Mouse (Mus musculus): ENCODE data around the gene Gm10719.
"Not testable (repeated sequence)": the region's sequence is repeated elsewhere in the genome, so short reads cannot be mapped to it uniquely, and the experiment has no call there.

Gene Gm10719

DNA sequence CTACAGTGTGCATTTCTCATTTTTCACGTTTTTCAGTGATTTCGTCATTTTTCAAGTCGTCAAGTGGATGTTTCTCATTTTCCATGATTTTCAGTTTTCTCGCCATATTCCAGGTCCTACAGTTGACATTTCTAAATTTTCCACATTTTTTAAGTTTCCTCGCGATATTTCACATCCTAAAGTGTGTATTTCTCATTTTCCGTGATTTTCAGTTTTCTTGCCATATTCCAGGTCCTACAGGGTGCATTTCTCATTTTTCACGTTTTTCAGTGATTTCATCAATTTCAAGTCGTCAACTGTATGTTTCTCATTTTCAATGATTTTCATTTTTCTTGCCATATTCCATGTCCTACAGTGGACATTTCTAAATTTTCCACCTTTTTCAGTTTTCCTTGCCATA is at the start of gene Gm10719:
Gm10719 (plus strand) TSS at position 301 of the 400 bp plus-strand sequence.
- not testable (repeated sequence) for DNase-seq

DNA sequence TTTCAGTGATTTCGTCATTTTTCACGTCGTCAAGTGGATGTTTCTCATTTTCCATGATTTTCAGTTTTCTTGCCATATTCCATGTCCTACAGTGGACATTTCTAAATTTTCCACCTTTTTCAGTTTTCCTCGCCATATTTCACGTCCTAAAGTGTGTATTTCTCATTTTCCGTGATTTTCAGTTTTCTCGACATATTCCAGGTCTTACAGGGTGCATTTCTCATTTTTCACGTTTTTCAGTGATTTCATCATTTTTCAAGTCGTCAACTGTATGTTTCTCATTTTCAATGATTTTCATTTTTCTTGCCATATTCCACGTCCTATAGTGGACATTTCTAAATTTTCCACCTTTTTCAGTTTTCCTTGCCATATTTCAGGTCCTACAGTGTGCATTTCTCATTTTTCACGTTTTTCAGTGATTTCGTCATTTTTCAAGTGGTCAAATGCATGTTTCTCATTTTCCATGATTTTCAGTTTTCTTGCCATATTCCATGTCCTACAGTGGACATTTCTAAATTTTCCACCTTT is 16.7 kb upstream of the Gm10719 start, which contains the start of gene Gm10722:
Gm10722 (plus strand) TSS at position 478 of the 528 bp plus-strand sequence.
- DNase-seq = not testable (repeated sequence)

- peak in 1 of 2 experiments; percentile 16 for DNase-seq
Measured at GRCm38 (mm10) chr9:3001006-3001405, 16.2 kb upstream of the Gm10719 start.

DNA sequence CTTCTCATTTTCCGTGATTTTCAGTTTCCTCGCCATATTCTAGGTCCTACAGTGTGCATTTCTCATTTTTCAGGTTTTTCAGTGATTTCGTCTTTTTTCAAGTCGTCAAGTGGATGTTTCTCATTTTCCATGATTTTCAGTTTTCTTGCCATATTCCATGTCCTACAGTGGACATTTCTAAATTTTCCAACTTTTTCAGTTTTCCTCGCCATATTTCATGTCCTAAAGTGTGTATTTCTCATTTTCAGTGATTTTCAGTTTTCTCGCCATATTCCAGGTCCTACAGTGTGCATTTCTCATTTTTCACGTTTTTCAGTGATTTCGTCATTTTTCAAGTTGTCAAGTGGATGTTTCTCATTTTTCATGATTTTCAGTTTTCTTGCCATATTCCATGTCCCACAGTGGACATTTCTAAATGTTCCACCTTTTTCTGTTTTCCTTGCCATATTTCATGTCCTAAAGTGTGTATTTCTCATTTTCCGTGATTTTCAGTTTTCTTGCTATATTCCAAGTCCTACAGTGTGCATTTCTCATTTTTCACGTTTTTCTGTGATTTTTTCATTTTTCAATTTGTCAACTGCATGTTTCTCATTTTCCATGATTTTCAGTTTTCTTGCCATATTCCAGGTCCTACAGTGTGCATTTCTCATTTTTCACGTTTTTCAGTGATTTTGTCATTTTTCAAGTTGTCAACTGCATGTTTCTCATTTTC is 15.1 kb upstream of the Gm10719 start:
- DNase-seq = peak; percentile 98 to 99

DNA sequence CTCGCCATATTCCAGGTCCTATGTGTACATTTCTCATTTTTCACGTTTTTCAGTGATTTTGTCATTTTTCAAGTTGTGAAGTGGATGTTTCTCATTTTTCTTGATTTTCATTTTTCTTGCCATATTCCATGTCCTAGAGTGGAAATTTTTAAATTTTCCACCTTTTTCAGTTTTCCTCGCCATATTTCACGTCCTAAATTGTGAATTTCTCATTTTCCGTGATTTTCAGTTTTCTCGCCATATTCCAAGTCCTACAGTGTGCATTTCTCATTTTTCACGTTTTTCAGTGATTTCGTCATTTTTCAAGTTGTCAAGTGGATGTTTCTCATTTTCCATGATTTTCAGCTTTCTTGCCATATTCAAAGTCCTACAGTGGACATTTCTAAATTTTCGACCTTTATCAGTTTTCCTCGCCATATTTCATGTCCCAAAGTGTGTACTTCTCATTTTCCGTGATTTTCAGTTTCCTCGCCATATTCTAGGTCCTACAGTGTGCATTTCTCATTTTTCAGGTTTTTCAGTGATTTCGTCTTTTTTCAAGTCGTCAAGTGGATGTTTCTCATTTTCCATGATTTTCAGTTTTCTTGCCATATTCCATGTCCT is 14.3 kb upstream of the Gm10719 start, which contains the start of gene Gm11168:
Gm11168 (plus strand) TSS at position 553 of the 603 bp plus-strand sequence.
- peak in 1 of 2 experiments; percentile 9 for DNase-seq

DNA sequence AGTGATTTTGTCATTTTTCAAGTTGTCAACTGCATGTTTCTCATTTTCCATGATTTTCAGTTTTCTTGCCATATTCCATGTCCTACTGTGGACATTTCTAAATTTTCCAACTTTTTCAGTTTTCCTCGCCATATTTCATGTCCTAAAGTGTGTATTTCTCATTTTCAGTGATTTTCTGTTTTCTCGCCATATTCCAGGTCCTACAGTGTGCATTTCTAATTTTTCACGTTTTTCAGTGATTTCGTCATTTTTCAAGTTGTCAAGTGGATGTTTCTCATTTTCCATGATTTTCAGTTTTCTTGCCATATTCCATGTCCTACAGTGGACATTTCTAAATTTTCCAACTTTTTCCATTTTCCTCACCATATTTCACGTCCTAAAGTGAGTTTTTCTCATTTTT is 11.0 kb upstream of the Gm10719 start:
- not testable (repeated sequence) for DNase-seq

DNA sequence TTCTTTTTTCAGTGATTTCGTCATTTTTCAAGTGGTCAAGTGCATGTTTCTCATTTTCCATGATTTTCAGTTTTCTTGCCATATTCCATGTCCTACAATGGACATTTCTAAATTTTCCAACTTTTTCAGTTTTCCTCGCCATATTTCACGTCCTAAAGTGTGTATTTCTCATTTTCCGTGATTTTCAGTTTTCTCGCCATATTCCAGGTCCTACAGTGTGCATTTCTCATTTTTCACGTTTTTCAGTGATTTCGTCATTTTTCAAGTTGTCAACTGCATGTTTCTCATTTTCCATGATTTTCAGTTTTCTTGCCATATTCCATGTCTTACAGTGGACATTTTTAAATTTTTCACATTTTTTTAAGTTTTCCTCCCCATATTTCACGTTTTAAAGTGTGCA is 10.6 kb upstream of the Gm10719 start:
- DNase-seq = peak; percentile 54 to 78

DNA sequence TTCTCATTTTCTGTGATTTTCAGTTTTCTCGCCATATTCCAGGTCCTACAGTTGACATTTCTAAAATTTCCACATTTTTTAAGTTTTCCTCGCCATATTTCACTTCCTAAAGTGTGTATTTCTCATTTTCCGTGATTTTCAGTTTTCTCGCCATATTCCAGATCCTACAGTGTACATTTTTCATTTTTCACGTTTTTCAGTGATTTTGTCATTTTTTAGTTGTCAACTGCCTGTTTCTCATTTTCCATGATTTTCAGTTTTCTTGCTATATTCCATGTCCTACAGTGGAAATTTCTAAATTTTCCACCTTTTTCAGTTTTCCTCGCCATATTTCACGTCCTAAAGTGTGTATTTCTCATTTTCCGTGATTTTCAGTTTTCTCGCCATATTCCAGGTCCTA is 9.9 kb upstream of the Gm10719 start:
- peak in 1 of 2 experiments; percentile 4 for DNase-seq

GRCm38 (mm10) chr9:3009331-3009730 is 7.9 kb upstream of the Gm10719 start:
- not testable (repeated sequence) for DNase-seq

- not testable (repeated sequence) for DNase-seq
Measured at GRCm38 (mm10) chr9:3012054-3012621, 5.1 kb upstream of the Gm10719 start.

DNA sequence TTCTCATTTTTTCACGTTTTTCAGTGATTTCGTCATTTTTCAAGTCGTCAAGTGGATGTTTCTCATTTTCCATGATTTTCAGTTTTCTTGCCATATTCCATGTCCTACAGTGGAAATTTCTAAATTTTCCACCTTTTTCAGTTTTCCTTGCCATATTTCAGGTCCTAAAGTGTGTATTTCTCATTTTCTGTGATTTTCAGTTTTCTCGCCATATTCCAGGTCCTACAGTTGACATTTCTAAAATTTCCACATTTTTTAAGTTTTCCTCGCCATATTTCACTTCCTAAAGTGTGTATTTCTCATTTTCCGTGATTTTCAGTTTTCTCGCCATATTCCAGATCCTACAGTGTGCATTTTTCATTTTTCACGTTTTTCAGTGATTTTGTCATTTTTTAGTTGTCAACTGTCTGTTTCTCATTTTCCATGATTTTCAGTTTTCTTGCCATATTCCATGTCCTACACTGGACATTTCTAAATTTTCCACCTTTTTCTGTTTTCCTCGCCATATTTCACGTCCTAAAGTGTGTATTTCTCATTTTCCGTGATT is 4.4 kb upstream of the Gm10719 start, which contains the start of gene Gm10721:
Gm10721 (plus strand) TSS at position 408 of the 547 bp plus-strand sequence.
- not testable (repeated sequence) for DNase-seq

- DNase-seq = not testable (repeated sequence)
Measured at GRCm38 (mm10) chr9:3015354-3015753, 1.9 kb upstream of the Gm10719 start, which contains the start of gene Gm10720. TSS of gene Gm10720 (plus strand) at chr9:3015654.

GRCm38 (mm10) chr9:3015896-3016295 is 1.3 kb upstream of the Gm10719 start:
- peak in 1 of 2 experiments; percentile 1 for DNase-seq

DNA sequence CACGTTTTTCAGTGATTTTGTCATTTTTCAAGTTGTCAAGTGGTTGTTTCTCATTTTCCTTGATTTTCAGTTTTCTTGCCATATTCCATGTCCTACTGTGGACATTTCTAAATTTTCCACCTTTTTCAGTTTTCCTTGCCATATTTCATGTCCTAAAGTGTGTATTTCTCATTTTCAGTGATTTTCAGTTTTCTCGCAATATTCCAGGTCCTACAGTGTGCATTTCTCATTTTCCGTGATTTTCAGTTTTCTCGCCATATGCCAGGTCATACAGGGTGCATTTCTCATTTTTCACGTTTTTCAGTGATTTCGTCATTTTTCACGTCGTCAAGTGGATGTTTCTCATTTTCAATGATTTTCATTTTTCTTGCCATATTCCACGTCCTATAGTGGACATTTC is 1.7 kb downstream of the Gm10719 start:
- peak; percentile 20 to 99 for DNase-seq

DNA sequence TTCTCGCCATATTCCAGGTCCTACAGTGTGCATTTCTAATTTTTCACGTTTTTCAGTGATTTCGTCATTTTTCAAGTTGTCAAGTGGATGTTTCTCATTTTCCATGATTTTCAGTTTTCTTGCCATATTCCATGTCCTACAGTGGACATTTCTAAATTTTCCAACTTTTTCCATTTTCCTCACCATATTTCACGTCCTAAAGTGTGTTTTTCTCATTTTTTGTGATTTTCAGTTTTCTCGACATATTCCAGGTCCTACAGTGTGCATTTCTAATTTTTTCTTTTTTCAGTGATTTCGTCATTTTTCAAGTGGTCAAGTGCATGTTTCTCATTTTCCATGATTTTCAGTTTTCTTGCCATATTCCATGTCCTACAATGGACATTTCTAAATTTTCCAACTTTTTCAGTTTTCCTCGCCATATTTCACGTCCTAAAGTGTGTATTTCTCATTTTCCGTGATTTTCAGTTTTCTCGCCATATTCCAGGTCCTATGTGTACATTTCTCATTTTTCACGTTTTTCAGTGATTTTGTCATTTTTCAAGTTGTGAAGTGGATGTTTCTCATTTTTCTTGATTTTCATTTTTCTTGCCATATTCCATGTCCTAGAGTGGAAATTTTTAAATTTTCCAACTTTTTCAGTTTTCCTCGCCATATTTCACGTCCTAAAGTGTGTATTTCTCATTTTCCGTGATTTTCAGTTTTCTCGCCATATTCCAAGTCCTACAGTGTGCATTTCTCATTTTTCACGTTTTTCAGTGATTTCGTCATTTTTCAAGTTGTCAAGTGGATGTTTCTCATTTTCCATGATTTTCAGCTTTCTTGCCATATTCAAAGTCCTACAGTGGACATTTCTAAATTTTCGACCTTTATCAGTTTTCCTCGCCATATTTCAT is 2.9 kb downstream of the Gm10719 start:
- peak; percentile 74 to 78 for DNase-seq

GRCm38 (mm10) chr9:3022316-3023008 is 5.3 kb downstream of the Gm10719 start:
- peak; percentile 36 to 70 for DNase-seq

DNA sequence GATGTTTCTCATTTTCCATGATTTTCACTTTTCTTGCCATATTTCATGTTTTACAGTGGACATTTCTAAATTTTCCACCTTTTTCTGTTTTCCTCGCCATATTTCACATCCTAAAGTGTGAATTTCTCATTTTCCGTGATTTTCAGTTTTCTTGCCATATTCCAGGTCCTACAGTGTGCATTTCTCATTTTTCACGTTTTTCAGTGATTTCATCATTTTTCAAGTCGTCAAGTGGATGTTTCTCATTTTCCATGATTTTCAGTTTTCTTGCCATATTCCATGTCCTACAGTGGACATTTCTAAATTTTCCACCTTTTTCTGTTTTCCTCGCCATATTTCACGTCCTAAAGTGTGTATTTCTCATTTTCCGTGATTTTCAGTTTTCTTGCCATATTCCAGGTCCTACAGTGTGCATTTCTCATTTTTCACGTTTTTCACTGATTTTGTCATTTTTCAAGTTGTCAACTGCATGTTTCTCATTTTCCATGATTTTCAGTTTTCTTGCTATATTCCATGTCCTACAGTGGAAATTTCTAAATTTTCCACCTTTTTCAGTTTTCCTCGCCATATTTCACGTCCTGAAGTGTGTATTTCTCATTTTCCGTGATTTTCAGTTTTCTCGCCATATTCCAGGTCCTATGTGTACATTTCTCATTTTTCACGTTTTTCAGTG is 6.2 kb downstream of the Gm10719 start, which contains the start of gene Gm10718:
Gm10718 (plus strand) TSS at position 236 of the 673 bp plus-strand sequence.
- DNase-seq = peak; percentile 14 to 16

- peak; percentile 35 to 42 for DNase-seq
Measured at GRCm38 (mm10) chr9:3023985-3024648, 6.9 kb downstream of the Gm10719 start.

DNA sequence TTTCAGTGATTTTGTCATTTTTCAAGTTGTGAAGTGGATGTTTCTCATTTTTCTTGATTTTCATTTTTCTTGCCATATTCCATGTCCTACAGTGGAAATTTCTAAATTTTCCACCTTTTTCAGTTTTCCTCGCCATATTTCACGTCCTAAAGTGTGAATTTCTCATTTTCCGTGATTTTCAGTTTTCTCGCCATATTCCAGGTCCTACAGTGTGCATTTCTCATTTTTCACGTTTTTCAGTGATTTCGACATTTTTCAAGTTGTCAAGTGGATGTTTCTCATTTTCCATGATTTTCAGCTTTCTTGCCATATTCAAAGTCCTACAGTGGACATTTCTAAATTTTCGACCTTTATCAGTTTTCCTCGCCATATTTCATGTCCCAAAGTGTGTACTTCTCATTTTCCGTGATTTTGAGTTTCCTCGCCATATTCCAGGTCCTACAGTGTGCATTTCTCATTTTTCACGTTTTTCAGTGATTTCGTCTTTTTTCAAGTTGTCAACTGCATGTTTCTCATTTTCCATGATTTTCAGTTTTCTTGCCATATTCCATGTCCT is 7.8 kb downstream of the Gm10719 start, which contains the start of gene Gm10717:
Gm10717 (plus strand) TSS at position 506 of the 556 bp plus-strand sequence.
- DNase-seq = peak; percentile 37 to 59
